Mouse (Mus musculus) spleen, adult 18-20 months (tissue): ENCODE data around the gene Arhgef25.

Experiments used
- DNase-seq, 2 experiments: peaks; one replicate each; pipeline ENCODE4 v3.0.0; 2022; ENCODE audit warnings: mixed read lengths in 2 of 2

Gene Arhgef25

DNA sequence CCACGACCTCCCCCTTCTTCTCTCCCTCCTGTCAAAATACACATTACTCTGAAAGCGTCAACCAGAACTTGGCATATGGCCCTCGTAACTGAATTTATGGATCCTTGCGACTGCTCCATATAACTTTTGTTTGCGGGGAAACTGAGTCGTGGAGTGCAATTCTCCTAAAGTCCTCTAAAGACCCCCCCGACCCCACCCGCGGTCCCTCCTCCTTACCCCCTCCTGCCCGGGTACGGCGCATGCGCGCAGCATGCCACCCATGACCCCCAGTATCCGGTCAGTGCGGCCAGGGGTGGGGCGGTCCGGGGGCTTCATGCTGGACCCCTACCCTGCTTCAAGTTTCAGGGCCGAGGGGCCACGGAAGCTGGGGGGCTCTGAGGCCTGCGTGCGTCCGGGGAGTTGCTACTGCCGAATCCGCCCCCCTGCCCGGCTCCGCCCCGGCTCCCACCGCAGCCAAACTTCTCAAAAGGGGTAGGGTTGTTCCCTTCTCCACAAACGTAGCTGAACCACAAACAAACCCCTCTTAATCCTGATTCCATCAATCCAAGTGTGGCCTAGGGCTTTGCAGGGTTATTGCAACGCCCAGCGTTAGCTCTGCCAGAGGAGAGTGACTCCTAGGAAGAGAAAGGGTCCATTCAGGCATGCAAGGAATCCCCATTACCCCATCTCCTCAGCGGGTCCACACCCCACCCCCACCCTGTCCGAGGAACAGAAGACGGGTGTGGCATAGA, at the start of gene Arhgef25:
TSS of gene Arhgef25 (minus strand) at position 433 of the 731 bp plus-strand sequence.
- DNase-seq: no peak

DNA sequence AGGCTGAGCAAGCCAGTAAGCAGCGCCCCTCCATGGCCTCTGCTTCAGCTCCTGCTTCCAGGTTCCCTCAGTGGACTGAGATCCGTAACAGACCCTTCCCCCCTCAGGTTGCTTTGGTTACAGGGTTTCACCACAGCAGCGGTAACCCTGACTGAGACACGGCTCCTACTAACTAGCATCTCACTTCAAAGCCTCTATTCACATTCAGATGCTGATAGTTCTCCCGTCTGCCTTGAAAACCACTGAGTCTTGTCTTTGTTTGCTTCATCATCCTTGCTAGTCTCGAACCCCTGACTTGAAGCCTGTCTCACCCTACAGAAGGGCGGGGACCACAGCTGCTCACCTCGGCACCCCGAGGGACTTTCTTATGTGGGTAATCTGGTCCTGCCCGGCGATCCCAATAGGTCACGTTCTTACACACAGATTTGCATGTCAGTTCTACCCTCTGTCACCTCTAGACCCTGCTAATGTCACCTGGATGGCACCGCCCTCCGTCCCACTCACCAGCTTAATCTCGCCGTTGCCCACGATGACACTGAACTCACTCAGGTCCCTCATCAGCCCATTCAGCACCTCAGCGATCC, 48.5 kb upstream of the Arhgef25 start:
- DNase-seq: no peak

DNA sequence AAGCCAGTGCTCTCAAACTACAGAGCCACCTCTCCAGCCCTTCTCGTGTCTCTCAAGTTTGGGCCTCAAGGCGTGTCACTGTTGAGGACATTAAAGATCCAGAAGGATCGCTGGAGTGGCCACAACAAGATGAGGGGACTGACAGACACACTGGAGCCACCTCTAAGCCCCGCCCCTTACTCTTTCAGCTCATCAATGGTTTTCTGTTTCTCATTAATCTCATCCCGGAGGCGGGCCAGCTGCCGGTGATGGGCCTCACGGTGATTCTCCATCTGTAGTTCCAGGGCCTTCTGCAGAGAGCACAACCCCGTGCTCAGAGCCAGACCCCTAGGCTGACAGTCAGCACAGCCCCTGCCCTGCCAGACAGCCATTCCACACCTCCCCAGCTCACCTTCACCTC, 46.7 kb upstream of the Arhgef25 start:
- no peak for DNase-seq

DNA sequence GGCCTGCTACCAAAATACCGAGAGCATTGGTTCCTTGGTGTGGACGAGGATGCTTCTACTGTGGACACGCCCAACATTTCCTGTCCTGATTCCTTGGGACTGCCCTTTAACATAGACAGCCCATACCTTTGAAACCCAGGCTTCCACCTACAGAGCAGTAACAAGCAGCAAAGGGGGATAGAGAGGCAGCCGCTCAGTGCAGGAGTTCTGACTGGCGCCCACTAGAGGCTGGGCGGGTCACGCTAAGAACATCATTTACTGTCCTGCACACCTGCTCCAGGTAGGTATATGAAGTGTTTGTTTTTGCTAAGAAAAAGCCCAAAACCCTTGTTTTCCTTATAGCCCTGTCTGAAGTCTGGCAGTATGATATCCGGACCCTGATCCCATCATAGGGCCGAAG, 43.3 kb upstream of the Arhgef25 start:
- peak in 1 of 2 experiments; percentile 22 for DNase-seq

DNA sequence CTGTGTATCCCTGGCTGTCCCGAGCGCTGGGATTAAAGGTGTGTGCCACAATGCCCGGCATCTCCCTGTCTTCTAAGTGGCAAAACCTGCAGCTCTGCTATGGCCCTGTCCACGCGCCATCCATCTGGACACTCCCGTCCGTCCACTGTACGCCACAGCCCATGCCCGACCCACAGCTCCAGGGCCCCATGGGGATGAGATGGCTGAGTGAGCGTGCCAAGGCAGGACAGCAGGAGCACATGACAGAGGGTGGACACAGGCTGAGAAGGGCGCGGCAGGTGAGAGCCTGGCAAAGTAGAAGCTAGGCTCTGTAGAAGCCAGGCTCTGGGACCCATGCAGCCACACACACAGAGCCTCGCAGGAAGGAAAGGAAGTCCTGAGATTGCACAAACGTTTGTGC, 41.9 kb upstream of the Arhgef25 start:
- no peak for DNase-seq

DNA sequence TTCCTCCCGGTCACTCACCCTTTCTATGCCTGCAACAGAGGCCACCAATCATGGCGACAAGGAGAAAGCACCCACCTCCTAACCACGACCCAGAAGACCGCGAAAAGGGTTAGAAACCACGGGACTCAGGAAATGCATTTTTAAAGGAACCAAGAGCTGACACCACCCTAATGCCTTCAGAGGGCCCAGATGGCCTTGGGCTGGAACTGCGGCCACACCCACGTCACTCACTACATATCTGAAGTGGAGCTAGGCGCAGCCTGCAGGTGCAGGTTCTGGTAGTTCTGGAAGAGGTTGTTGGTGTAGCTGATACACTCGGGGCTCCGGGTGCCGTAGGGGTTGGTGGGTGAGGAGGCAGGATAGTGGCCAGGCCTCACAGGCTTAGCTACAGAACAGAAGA, 40.8 kb upstream of the Arhgef25 start:
- no peak for DNase-seq

DNA sequence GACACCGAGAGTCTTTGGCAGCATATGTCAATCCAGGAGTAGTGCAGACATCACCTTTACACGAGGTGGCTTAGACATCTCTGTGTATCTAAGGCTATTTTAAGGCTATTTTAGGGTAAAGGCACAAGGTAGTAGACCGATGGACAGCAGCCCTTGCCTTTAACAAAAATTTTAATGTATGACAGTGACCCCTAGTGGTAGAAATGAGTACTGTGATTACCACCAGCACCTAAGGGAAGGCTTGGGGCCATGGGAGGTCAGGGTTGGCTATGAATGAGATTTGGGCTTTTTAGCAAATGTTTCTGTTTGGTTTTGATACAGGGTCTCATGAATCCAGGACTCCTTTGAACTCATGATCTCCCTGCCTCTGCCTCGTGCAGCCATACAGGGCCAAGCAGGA, 39.0 kb upstream of the Arhgef25 start:
- DNase-seq: peak in 1 of 2 experiments; percentile 21

DNA sequence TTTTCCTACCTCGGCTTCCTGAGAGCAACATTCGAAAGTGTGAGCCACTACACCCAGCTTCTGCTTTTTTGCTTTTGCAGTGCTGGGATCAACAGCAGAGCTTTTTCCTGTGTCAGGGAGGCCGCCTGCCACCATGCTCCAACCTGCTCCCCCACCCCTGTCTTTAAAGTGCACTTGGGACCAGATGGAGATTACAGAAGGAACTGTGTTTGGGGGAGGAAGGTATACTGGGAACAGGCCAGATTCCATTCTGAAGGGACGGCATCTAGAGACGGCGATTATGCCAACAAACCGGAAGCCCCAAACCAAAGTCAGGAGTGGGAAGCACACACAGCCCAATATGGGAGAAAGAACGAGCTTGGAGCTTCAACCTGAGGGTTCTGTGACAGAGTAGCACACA, 37.3 kb upstream of the Arhgef25 start:
- DNase-seq: no peak

DNA sequence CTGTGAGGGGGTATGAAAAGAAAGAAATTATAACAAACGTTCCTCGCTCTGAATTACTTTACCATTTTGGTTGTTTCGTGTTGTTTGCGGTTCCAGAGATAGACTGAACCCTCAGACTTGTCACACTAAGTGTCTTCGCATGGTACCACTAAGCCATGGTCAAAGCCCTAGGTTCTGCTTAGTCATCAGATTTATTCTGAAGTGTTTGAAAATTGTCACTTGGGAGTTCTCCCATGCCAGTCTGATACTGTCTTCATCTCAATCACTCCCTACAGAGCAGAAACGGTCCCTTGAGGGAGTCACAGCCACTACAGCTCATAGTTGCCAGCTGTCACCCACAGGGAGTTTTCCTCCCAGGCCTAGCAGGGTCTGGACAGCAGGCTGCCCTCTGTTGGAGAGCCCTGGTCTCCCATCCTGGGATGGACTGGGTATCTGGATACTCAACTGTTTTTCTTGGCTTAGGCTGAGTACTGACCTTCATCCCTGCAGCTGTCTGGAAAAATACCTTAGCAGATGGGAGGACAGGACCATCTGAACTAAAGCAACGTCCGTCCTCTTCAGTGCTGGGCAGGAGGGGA, 36.5 kb upstream of the Arhgef25 start:
- DNase-seq: no peak

DNA sequence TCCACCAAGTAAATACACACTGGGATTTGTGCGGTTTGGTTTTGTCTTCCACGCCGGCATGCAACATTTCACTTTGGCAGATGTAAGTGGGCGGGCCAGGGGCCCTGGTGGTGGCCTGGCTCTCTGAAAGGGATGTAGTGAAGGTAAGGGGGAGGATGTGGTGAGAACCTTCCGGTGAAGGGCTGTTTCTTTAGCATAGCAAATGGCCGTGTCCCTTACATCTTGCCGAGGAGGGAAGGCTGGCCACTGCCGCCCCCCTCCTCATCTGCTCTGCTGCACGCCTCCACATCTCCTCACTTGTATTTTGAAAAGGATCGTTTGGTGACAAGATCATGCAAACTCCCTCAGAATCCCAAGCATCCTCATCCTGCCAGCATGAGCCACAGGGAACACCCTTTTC, 35.8 kb upstream of the Arhgef25 start:
- DNase-seq: peak; percentile 28 to 34

DNA sequence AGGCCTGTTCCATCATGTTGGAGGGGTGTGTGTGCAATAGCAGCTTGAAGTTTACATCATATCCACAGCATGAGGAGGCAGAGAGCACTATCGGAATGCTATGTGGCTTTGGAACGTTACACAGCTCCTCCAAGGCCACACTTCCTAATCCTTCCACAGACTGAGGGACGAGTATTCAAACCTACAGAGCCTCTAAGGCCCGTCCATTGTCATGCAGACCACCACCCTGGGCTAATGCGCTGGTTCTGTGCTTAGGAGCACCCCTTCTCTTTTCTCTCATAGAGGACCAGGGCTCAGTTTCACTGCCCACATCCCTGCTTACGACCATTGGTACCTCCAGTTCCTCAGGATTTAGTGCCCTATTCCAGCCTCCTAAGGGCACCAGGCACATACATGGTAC, 35.3 kb upstream of the Arhgef25 start:
- DNase-seq: no peak

DNA sequence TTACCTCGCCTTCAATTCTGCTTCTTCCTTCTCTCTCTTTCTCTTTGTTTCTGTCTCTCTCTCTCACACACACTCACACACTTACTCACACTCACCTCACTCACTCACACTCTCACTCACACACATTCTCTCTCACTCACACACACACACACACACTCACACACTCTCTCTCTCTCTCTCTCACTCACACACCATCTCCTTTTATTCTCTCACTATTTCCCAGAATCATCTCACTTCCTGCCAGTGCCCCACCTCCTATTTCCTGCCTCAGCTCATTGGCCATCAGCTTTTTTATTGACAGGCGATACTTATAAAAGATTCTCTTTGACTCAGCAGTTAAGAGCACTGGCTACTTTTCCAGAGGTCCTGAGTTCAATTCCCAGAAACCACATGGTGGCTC, 28.5 kb upstream of the Arhgef25 start:
- DNase-seq: no peak

DNA sequence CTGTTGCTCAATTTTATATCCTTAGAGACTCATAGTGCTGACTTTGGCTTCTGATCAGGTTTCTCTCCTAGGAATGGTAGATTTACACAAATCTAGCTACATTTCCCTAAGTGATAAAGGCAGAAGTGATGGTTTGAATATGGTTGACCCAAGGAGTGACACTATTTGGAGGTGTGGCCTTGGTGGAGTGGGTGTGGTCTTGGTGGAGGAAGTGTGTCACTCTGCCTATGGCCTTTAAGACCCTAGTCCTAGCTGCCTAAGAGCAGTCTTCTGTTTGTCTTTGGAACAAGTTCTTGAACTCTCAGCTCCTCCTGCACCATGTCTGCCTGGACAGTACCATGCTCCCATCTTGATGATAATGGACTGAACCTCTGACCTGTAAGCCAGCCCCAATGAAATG, 27.3 kb upstream of the Arhgef25 start:
- no peak for DNase-seq

DNA sequence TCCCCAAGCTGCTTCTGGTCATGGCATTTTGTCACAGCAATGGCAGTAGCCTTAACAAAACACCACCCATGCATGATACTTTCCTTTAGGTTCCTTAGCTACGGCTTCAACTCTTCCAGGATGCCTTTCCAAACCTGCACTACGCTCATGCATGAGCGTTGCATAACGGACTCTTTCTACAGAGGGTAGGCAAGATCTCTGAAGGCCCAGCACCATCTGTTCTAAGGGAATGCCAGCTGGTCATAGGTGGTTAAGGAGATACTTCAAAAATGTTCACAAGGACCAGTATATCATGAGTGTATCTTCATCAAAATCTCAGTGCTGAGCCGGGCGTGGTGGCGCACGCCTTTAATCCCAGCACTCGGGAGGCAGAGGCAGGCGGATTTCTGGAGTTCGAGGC, 26.6 kb upstream of the Arhgef25 start:
- DNase-seq: no peak

DNA sequence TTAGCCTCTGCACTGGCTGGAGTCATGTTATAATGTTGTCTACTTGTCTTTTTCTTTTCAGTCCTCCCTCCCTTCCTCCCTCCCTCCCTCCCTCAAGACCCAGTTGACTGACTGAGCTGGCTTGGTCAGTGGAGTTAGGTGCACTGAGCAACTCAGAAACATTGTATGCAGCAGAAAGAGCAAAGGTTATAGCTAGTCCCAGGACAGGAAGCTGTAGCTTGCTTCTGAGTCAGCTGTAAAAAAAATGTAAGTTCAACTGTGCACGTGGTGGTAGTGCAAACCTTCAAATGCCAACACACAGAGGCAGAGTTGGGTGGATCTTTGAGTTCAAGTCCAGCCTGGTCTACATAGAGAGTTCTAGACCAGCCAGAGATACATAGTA, 24.5 kb upstream of the Arhgef25 start:
- no peak for DNase-seq

DNA sequence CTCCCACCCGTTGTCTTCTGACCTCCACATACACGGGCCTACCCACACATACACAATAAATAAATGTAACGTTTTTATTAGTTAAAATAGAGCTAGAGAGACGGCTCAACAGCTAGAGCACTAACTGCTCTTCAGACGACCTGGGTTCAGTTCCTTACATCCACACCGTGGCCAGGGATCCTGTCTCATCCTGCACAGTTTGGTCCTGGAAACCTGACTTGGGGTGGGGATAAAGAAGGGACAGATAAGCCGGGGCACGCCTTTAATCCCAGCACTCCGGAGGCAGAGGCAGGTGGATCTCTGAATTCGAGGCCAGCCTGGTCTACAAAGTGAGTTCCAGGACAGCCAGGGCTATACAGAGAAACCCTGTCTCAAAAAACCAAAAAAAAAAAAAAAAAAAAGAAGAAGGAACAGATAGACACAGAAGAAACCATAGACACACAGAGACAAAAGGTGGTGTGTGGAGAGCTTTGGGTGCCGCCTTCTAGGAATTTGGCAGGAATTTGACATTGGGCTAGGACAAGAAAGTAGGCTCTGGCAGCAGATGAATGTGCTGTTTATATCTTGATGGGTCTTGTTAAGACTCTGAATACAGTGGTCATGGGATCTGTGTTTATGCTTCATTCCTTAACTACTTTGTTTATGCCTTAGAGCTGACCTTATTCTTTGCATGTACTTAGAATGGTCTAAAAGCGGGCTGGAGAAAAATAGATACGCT, 24.0 kb upstream of the Arhgef25 start:
- DNase-seq: no peak

DNA sequence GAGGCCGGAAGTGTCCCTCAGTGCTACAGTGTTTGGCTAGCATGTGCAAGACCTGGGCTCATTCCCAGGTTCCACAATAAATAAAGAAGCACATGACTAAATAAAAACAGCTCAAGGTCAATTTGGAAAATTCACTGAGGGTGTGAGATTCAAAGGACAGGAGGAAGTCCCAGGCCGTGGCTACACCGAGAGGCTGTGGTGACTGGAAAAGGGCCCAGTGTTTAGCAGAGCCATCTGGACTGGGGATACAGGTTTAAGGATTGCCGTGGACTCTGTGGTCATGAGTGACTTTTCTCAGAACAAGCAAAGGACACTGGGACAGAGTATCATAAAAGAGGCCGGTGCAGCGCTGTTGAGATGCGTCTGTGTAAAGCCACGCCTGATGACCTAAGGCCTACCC, 23.4 kb upstream of the Arhgef25 start:
- DNase-seq: no peak

DNA sequence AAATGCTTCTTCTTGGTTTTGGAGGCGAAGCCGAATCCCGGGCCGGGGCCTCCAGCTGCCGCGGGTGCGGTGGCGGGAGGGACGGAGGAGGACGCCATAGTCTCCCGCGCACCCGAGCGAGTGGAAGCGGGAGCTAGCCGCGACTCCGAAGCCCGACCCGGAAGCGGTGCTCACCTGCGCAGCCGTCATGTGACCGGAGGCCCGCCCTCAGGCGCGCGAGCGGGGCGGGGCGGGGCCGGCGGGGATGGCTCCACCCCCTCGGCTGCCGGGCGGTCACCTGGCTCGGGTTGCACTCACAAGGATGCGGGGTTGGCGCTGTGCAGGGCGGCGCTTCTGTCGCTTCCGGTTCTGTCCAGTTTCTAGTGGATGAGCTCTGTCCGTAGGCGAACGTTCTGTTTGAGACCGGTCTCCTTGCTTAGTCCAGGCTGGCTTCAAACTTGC, 21.6 kb upstream of the Arhgef25 start, which contains the start of gene Pip4k2c:
TSS of gene Pip4k2c (minus strand) at position 172 of the 441 bp plus-strand sequence.
- peak; percentile 89 to 93 for DNase-seq

DNA sequence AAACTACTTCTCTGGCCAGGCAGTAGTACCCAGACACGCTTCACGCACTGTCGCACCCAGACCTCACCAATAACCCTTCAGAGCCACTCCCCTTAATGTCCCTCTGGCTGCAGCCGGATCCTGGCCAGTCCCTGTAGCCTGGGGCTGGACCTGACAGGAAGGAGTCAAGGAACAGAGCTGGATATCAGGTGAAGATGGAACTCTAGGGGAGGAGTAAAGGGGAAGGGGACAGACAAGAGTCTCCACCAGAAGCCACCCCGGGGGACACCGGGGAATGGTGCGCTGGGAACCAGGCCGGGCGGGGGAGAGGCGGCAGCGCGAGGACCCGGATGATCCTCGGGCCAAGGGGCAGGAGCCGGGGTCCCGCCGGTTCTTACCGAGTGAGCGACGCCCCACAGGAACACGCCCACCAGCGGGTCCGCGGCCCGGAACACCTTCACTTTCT, 21.1 kb upstream of the Arhgef25 start:
- DNase-seq: peak in 1 of 2 experiments; percentile 22

DNA sequence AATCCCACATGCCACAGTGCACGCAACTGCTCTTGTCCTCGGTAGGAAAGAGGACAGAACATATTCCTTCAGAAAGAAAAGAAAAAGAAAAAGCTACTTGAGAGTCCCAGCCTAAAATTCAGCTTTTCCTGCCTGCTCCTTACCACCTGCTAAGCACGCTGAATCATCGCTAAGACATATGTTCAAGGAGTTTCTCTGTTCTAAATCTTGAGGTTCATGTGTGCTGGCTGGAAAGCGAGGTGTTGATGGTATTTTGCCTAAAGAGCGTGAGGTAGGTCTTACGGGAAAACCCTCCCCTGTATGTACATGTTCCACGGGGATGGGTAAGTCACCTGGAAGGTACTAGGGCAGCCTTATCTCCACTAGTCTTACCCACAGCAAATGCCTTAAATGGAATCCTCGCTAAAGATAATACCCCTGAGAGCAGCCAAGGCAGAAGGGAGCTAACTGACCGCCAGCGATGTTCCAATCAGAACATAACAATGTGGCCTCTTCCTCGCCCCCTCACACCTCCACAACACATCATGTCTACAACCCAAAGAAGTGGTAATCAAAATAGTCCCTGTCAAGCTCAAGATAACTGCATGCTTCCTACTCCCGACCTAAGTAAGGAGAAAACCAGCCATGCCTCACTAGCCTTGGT, 20.2 kb upstream of the Arhgef25 start:
- DNase-seq: no peak

DNA sequence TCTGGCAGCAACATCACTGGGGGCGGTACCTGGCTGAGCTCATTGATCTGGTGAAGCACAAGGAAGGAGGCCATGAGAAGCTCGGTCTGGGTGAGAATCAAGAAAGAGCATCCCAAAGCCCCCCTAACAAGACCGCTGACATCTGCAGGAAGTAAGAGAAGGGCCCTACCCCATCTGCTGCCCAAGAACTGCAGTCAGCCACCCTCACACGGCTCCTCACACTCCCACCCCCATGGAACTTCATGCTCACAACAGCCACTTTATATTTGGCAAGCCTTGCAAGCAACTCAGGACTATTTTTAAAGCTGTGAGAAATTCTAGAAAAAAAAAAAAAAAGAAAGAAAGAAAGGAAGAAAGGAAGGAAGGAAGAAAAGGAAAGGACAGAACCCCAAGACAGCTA, 19.0 kb upstream of the Arhgef25 start:
- no peak for DNase-seq

DNA sequence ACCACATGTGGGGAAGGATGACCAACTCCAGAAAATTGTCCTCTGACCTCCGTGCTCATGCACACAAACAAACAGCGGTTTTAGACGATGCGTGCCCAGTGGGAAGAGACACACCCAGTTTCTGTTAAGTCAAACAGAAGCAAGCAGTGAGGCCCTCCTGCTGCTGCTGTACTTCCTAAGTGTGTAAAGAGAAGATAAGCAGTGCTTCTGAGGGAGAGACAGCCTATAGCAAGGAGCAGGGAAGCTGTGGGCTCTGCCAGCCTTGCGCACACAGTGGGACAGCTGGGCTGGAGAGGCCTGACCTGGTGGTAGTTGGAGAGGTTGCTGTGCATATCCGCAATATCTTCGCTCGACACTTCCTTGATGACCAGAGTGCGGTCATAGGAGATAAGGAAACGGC, 15.5 kb upstream of the Arhgef25 start:
- no peak for DNase-seq

DNA sequence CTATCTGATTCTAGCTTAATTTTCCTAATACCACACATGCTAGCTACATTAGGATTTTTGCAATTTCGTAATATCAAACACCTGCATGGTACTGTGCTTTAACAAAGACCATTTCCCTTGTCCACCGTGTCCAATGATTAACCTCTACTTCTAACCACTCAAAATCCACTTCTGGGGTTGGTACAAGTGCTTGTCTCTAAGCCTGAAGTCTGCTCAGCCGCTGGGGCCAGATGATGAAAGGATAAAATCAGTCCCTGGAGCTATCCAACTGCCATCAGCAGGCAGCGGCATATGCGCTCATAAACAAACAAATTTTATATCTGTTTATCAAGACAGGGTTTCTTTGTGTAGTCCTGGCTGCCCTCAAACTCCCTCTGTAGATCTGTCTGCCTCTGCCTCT, 14.7 kb upstream of the Arhgef25 start:
- DNase-seq: no peak
